Mouse (Mus musculus): ENCODE results near the gene Dusp28.
"Not testable (repeated sequence)": the region's sequence is repeated elsewhere in the genome, so short reads cannot be mapped to it uniquely, and the experiment has no call there.

The Dusp28 gene

GRCm38 (mm10) chr1:92936467-92936866 lies 29.7 kb downstream of the Dusp28 start:
- DNase-seq (ENCODE audit: extremely low read depth, low read depth, low spot score) = no peak

GRCm38 (mm10) chr1:92937797-92938196 lies 31.0 kb downstream of the Dusp28 start:
- no peak for DNase-seq (ENCODE audit: extremely low read depth, low read depth, low spot score)

DNA sequence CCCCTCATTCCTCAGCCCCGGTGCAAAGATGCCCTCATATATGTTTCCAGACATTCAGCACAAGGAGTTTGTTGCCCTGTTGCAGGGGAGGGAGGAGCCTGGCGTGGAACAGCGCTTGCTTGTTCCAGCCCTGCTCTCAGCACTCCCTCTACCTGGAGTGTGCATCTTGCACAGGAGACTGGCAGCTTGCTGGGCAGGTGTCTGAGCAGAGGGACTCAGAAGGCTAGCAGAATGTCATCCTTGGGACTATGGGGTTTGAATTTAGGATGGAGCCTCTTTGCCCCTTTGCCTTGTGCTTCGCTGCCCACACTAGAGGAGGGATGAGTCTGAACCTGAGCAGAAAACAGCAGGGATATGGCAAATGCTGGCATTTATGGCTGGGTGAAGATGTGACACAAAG lies 33.0 kb downstream of the Dusp28 start:
- DNase-seq (ENCODE audit: extremely low read depth, low read depth, low spot score) = no peak

GRCm38 (mm10) chr1:92943219-92943989 lies 36.6 kb downstream of the Dusp28 start:
- DNase-seq (ENCODE audit: extremely low read depth, low read depth, low spot score) = no peak

- DNase-seq (ENCODE audit: extremely low read depth, low read depth, low spot score) = no peak
These were observed 41.2 kb downstream of the Dusp28 start for GRCm38 (mm10) chr1:92947966-92948365.

DNA sequence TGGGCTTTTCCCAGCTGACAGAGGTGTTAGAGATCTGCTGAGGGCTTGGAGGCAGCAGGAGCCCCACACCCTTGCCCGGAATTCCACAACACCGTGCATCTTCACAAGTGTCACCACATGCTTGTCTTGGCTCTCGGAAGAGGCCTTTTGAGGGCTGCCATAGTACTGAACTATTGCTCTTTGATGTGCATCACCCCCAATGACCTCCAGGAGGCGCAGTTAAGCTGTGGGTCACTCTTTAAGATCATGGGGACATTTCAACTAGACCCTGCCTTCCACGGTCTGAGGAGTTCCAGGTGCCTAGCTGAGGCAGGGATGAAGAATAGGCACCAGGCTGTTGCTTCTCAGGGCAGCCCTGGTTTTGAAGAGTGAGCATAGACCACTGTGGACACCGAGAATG lies 42.6 kb downstream of the Dusp28 start:
- DNase-seq (ENCODE audit: extremely low read depth, low read depth, low spot score) = no peak

- DNase-seq (ENCODE audit: extremely low read depth, low read depth, low spot score) = no peak
These were observed 43.8 kb downstream of the Dusp28 start, which contains the start of gene Gpr35 for GRCm38 (mm10) chr1:92950607-92951006. Gene Gpr35, plus strand, starts transcription at chr1:92950865.

DNA sequence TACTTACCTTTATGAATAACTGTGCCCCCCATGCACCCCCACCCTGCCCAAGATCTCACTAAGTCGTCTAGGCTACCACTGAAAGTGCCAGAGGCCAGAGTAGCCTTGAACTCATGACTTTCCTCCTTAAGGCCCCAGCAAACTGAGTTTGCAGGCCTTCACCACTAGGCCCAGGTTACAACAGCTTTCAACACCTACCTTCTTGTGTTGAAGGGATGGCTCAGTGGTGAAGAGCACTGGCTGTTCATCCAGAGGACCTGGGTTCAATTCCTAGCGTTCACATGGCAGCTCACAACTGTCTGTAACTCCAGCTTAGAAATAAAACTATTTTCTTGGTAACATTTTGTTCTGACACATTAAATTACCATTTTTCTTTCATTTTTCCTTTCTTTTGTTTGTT lies 46.9 kb downstream of the Dusp28 start:
- DNase-seq (ENCODE audit: extremely low read depth, low read depth, low spot score) = no peak

DNA sequence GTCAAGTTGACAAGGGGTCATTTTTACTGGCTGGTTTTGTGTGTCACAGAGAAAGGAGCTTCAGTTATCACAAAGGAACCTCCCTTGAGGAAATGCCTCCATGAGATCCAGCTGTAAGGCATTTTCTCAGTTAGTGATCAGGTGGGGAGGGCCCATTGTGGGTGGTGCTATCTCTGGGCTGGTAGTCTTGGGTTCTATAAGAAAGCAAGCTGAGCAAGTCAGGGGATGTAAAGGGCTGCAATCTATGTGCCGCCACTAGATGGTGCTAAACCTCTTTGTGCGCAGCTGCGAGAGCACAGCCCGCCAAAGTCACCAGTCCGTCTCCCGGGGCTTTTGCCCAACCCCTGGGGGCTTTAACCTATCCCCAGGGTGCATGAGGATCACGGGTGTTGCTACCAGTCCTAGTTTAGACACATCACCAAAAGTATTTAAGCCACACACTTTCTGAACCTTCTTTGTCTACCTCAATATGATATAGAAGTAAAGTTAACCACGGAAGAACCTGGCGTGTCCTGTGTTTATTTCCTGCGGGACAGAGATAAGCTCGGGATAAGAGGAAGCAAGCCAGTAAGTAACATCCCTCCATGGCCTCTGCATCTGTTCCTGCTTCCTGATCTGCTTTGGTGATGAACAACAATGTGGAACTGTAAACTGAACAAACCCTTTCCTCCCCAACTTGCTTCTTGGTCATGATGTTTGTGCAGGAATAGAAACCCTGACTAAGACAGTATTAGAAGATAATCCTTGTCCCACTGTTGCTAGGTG lies 50.0 kb downstream of the Dusp28 start:
- not testable (repeated sequence) for DNase-seq (ENCODE audit: extremely low read depth, low read depth, low spot score)
